Mouse (Mus musculus) Patski (cell line): ENCODE results near the gene Pah. TPM values are rescaled to one million over a fixed set of nuclear protein-coding genes. Genes with fewer than 3 reads are reported as not detected.

ENCODE experiments used
- ATAC-seq: fragments of 100-300 bp; one replicate; pipeline ENCODE4 v1.8.0; 2021
- CTCF ChIA-PET: fragments of 350-600 bp; sonication (Branson Sonifier 250); formaldehyde crosslinking; loops from one replicate; lab custom pipeline; 2022; ENCODE audit warnings: inconsistent platforms; lab: Charles Lee
- POLR2A ChIA-PET: fragments of 350-600 bp; sonication (Branson Sonifier 250); formaldehyde crosslinking; loops from one replicate; lab custom pipeline; 2022; ENCODE audit warnings: antibody characterized with exemption, inconsistent platforms; lab: Charles Lee
- DNase-seq: peaks from one replicate; pipeline ENCODE4 v3.0.0-alpha.2; 2011; ENCODE audit warnings: low read depth, low spot score
- H3K27me3 ChIP-seq: fragments of 371-371 bp; one replicate; pipeline ENCODE4 v1.5.1; 2021
- CTCF ChIP-seq: fragments of 100-300 bp; IDR thresholded peaks from one replicate; pipeline ENCODE4 v1.5.1; 2021
- in situ Hi-C: fragments of 300-500 bp; cut with MboI; formaldehyde crosslinking; loops from 3 replicates; pipeline ENCODE4 v1.11.1; 2018; ENCODE audit warnings: low pct_unique_long_range_greater_than_20kb, mixed read lengths
- polyA plus RNA-seq: library from polyadenylated mRNA; unstranded; gene quantifications from one replicate; pipeline ENCODE4 v1.2.3, GENCODE M21; 2021

Pah gene
- polyA plus RNA-seq, 1 experiment from 2014 or later: not detected

DNA sequence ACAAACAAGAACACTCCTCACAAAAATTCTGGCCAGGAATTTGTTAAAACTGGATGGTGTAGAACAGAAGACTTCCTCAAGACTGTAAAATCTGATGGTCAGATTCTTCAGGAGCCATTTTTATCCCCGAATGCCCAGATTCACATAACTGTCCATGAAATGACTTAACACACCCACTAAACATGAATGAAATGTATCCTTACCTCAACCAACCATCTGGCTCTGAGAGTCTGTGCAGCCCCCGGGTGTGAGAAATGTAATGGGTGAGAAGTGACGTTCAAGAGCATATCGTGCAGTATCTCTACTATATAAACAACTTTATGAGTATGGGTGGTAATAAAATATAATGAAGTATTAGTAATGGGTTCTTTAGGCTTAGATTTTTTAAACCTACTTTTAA, 13.0 kb upstream of the Pah start:
- no peak for ATAC-seq
- DNase-seq: no peak
- no peaks in the 10 kb centered on the region for H3K27me3 ChIP-seq
- TF ChIP-seq CTCF: no peak
- in situ Hi-C loops: loop anchor here (5.0 kb wide), 1 partner anchor 481 kb away; no protein-coding TSS in a partner anchor
- CTCF ChIA-PET: no interaction called here
- POLR2A ChIA-PET: no interaction called here

DNA sequence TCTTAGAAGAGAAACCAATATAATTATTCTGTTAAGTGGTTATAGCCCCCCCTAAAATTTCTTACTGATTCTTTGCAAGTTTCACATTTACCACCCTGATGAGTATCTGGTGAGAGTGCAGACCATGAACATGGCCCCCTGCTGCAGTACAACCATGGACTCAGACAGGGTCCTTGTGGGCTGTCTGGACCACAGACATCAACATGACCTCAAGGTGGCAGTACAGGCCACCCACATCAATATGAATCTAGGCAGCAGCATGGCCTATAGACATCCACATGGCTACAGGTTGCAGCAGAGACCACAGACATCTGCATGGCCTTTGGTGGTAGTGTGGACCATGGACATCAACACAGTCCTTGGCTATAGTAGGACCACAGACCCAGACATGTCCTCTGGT, 8.5 kb upstream of the Pah start:
- H3K27me3 ChIP-seq: peaks cover 5% of the 10 kb centered on the region
- TF ChIP-seq CTCF: no peak
- in situ Hi-C loops: no loop called here
- no peak for DNase-seq
- ChIA-PET CTCF (no interaction called here), POLR2A (no interaction called here)
- no peak for ATAC-seq

DNA sequence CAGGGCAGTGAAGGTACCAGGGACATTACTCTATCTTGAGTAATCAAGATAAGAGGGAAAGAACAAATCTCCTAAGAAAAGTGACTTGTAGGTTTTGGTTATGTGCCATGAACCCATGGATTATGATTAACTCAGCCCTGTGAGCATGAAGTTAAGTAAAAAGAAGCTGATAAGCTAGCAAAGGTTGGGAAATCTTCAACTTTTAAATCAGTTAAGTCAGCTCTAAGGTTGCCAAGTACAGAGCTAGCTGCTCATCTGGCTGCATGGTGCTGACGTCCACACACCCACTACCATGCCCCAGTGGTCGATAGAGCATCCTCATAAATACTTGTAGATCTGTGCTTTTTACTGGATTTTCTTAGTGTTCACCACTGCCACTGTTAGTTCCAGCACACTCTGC, 3.0 kb upstream of the Pah start:
- ChIA-PET CTCF (no interaction called here), POLR2A (no interaction called here)
- peaks cover 28% of the 10 kb centered on the region for H3K27me3 ChIP-seq
- in situ Hi-C loops: no loop called here
- no peak for DNase-seq
- ATAC-seq: no peak
- TF ChIP-seq CTCF: no peak

DNA sequence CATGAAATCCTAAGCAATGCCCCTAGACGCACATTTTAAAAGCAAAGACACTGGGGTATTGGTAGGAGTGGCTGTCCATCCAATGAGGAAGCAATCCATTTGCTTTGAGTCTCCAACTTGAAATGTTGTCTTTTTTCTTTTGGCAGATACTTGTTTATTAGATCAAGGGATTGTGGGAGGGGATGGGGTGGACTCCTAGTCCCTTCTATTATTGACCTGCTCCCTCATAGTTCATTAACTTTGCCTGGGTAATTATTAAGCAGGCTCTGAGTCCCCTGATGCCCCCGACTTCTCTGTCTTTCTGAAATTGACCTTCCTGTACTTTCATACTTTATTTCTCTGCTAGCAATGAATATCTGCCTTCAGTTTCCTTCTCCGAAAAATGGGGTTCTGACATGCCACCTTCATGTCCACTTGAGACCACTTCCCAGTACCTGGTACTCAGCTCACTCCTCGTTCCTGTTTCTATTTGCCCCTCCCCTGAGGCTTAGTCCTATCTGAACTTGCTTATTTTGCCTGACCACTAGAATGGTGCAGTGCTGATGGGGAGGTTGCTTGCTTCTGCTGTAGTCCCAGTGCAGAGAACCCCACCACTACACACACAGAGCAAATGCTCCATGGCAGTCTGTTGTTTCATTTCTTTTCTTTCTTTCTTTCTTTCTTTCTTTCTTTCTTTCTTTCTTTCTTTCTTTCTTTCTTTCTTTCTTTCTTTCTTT, 1.0 kb upstream of the Pah start:
- no peak for DNase-seq
- no peak for ATAC-seq
- ChIA-PET CTCF (no interaction called here), POLR2A (no interaction called here)
- in situ Hi-C loops: no loop called here
- H3K27me3 ChIP-seq: peaks cover 32% of the 10 kb centered on the region
- no peak for TF ChIP-seq CTCF

DNA sequence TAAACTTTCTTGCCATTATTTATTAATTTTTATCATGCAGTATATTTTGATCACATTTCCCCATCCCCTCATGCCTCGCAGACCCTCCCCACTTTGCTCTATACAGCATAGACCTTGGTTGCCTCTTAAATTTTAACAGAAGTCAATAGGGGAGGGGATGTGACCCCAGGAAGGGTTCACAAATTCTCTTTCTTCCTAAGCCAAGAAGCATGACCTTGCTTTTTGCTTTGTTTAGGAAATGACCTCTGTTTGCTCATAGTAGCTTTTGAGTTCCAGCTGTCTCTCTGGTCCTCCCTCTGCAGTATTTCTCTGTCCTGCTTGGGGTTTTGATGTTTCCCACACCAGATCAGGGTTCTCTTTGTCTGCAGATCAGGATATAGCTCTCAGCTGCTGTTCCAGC, 12.6 kb downstream of the Pah start:
- in situ Hi-C loops: no loop called here
- TF ChIP-seq CTCF: no peak
- POLR2A ChIA-PET: no interaction called here
- ATAC-seq (no peak), DNase-seq (no peak)
- H3K27me3 ChIP-seq: peaks cover 4% of the 10 kb centered on the region
- CTCF ChIA-PET: interaction anchor here (2.2 kb wide), 2 partner anchors 11 to 17 kb away, joined by 4 read pairs; no protein-coding TSS in a partner anchor

DNA sequence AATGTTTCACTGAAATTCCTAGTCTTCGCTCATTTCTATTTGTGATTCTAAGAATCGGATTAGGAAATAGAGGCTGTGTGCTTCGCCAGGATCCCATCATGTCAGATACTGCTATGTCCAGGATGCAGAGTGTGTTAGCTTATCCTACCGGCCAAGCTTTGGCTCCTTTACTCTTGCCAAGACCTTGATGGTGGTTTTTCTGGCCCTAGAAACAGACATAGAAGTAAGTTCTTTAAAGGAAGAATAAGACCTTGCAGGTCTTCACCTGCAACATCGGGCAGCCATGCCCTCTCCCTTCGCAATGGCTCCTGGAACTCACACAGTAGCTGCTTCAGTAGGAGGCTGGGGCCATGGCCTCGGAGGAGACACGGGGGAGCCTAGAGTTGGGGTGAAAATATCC, 24.2 kb downstream of the Pah start:
- ChIA-PET POLR2A (no interaction called here), CTCF (no interaction called here)
- peaks cover 16% of the 10 kb centered on the region for H3K27me3 ChIP-seq
- TF ChIP-seq CTCF: no peak
- in situ Hi-C loops: no loop called here
- DNase-seq (no peak), ATAC-seq (no peak)

DNA sequence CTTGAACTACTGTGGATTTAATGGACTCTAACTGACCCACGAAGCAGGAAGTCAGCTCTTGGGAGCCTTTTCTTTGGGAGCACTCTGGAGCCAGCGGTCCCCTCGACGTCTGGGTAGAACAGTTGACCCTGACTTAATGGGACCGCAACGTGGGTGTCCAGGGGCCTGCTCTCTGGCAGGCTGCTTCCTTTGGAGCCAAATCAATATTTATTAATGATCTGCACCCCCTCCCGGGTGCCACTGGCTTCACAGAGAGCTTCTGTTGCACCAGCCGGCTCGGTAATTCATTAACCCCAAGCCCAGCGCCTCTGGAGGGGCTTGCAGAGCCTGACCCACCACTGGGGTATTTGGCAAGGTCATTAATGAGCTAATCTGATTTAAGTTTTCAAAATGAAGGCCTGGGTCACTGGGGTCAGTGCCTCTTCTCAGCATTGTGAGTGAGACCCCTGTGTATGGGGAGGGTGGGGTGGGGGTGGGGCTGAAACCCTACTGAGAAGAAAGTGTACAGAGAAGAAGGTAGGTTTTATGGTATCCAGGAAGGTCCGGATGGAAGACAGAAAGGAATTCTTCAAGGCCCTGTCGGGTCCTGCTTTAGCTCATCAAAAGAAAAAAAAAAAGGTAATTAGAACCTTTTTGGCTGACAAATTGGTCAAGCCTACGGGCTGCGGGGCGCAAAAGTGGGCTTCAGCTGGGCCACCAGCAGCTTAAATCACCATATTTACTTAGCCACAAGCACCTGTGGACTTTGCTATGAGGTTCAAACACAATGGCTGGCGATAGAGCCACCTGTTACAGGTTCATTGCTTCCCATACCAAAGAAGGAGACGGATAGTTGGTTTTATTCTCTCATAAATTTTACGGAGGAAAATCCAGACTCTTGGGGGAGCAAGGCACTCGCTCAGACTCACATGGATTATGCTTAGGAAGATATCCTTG, 25.0 kb downstream of the Pah start:
- DNase-seq (no peak), ATAC-seq (no peak)
- peaks cover 18% of the 10 kb centered on the region for H3K27me3 ChIP-seq
- no peak for TF ChIP-seq CTCF
- ChIA-PET POLR2A (no interaction called here), CTCF (no interaction called here)
- in situ Hi-C loops: no loop called here

DNA sequence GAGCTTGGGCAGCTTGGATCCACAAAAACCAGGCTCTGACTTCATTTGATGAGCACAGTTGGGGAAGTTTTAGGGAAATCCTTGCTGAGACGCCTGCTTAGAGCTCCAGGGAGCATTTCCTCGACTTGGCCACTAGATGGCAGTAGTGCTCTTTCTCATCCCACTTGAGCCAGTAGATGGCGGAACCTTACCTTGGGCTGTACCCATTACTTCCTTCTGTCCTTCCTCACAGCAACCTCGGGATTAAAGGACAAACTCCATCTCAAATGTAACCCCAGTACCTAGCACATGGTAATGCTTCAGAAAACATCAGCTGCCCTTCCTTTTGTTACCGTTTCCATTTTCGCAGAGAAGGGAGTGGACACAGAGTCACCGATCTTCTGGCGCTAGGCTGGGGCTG, 31.1 kb downstream of the Pah start:
- peak; percentile 7 for DNase-seq
- peaks cover 13% of the 10 kb centered on the region for H3K27me3 ChIP-seq
- ChIA-PET POLR2A (no interaction called here), CTCF (interaction anchor here (0.7 to 2.5 kb wide), 7 partner anchors 9 to 778 kb away, joined by 3 to 16 read pairs (median 5); no protein-coding TSS in a partner anchor)
- ATAC-seq: peak; percentile 60
- peak; percentile 87 for TF ChIP-seq CTCF
- in situ Hi-C loops: loop anchor here (5.0 kb wide), 1 partner anchor 770 kb away; no protein-coding TSS in a partner anchor

DNA sequence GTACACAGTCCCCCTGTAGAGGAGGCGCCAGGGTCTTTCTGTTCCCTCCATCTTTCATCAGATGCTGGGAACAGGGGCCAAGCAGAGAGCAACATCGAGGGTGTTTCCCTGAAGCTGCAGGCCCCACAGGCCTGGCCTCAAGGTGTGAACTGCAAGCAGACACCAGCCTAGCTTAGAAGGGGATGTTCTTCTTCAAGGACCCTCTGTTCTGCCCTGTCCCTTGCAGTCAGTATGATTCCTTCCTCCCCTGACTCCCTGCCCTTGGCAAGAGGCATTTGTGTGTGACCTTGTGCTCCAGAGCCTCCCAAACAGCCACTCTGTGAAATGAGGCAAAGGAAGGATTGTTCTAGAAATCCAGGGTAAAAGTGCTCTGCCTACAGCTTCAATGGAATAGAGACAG, 34.8 kb downstream of the Pah start:
- CTCF ChIA-PET: no interaction called here
- ATAC-seq: no peak
- POLR2A ChIA-PET: no interaction called here
- in situ Hi-C loops: no loop called here
- peaks cover 16% of the 10 kb centered on the region for H3K27me3 ChIP-seq
- DNase-seq: no peak
- no peak for TF ChIP-seq CTCF

DNA sequence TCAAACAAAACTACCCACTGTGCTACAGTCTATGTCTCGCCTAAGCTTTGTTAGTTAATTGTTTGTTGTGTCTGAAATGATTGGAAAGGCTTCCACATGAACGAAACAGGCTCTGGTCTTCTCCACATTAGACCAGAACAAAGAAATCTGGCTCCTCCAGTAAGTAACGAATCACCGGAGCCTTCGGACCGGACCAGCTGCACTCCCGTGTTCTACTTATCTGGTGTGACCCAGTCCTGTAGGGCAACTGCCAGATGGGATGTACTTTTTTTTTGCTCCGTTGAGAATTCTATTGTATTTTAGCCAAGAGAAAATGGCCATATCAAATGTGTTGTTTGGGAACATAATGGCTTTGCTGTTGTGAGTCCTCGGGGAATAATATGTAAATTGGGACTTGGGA, 42.2 kb downstream of the Pah start:
- no peak for TF ChIP-seq CTCF
- no peak for ATAC-seq
- in situ Hi-C loops: no loop called here
- H3K27me3 ChIP-seq: peaks cover 11% of the 10 kb centered on the region
- ChIA-PET CTCF (no interaction called here), POLR2A (no interaction called here)
- no peak for DNase-seq

DNA sequence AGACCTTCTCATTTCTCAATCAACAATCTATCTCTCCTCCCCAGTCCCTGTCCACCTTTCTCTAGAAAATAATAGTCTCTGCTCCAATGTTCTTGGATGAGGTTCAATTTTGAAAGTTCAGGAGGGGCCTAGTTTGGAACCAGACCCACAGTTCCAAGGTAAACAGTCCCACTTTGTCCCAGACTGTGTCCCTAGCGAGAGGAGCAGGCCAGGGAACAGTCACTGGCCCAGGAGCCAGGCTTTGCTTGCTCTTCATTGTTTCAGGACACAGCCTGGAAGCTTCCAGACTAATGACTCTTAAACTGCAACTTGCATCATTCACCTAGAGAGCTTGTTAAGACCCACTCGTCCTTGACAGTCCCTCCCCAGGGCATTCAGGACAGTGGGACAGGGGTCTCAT, 44.1 kb downstream of the Pah start:
- DNase-seq (no peak), ATAC-seq (no peak)
- H3K27me3 ChIP-seq: peaks cover 11% of the 10 kb centered on the region
- in situ Hi-C loops: no loop called here
- no peak for TF ChIP-seq CTCF
- CTCF ChIA-PET: no interaction called here
- POLR2A ChIA-PET: interaction anchor here (0.6 kb wide), 1 partner anchor 91 kb away, joined by 4 read pairs; no protein-coding TSS in a partner anchor
